Mouse (Mus musculus): ENCODE measurements around the gene Lypd9. TPM values are rescaled to one million over a fixed set of nuclear protein-coding genes. Genes with fewer than 3 reads are reported as not detected.

The Lypd9 gene
- polyA plus RNA-seq, 1 experiment from 2014 or later, result not detected

DNA sequence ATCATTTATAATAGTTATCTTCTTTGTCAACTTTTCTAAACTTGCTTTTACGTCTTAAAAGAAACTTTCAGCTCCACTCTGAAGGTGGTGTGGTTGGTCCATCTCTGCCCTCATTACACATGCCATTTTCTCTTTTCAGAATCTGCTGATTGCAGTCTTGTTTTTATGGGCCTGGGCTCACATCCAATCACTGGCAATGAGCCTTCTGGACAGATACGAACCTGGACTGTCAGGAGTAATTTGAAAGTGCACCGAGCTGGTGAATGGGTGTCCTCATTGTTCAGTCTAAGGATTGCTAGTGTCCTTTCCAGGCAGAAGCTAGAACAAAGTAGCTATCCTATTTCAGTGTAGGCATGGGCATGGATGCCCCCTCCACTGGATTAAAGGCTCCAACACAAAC lies 44.7 kb downstream of the Lypd9 start:
- no peaks in the 10 kb centered on the region for H3K27me3 ChIP-seq
- POLR2A ChIA-PET, result interaction anchor here (0.6 kb wide), 1 partner anchor 10 kb away, joined by 3 read pairs; no protein-coding TSS in a partner anchor
- CTCF ChIA-PET, result interaction anchor here (0.8 kb wide), 1 partner anchor 9 kb away, joined by 3 read pairs; no protein-coding TSS in a partner anchor
- no peak for ATAC-seq
- no peak for TF ChIP-seq CTCF (IDR thresholded peaks at IDR 0.05)
- in situ Hi-C loops (cut with MboI; ENCODE audit: low pct_unique_long_range_greater_than_20kb), result no loop called here
- DNase-seq (ENCODE audit: low read depth, low spot score), result no peak

DNA sequence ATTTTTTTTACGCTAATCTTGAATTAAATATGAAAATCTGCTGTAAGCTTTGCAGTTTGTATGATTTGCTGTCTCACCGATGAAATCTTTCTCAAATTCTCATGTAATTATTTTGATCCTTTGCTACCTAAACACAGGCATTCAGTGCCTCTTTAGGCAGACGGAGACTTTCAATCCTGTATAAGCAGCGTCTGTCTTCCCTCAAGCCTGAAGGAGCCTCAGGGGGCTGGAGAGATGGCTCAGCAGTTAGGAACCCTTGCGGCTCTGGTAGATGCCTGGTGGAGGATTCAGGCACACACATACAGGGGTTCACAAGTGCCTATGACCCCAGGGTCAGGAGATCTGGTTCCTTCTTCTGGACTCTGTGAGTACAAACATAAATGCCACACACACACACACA lies 52.1 kb downstream of the Lypd9 start:
- in situ Hi-C loops (cut with MboI; ENCODE audit: low pct_unique_long_range_greater_than_20kb), result loop anchor here (5.0 kb wide), 1 partner anchor 232 kb away; the partner anchor contains the start of gene Olfr323
- DNase-seq (ENCODE audit: low read depth, low spot score) (no peak), ATAC-seq (no peak)
- CTCF ChIA-PET, result interaction anchor here (0.8 to 4.0 kb wide), 5 partner anchors 24 to 98 kb away, joined by 3 to 17 read pairs (median 4); no protein-coding TSS in a partner anchor
- TF ChIP-seq CTCF (IDR thresholded peaks at IDR 0.05), result no peak
- POLR2A ChIA-PET, result no interaction called here
- no peaks in the 10 kb centered on the region for H3K27me3 ChIP-seq

DNA sequence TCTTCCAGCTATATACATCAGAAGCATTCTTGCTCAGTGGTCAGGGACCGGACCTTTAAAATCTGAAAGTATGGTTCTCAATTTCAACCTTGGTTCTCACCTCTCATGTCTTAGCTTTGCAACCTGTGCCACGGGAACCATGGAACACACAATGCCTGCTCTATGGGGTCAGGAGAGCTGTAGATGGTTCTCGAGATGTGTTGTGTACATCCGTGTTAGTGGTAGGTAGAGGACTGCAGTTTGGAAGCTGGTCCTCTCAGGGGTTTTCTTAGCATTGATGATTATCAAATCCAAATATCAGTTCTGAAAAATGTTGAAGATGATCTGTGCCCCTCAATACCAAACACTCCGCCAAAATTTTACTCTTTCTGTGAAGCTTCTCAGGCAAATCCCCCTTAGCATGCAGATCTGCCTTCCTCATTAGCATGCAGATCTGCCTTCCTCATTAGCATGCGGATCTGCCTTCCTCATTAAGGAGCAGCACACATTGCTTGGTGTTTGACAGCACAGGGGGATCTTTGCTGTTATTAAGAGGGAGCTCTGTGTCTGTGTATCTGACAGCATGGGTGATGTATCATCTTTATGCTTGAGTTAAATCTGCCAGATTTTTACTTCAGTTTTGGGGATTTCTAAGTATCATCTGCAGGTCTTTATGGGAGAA lies 52.6 kb downstream of the Lypd9 start:
- ATAC-seq (no peak), DNase-seq (ENCODE audit: low read depth, low spot score) (no peak)
- TF ChIP-seq CTCF (IDR thresholded peaks at IDR 0.05), result no peak
- in situ Hi-C loops (cut with MboI; ENCODE audit: low pct_unique_long_range_greater_than_20kb), result loop anchor here (5.0 kb wide), 3 partner anchors 102 to 232 kb away; partner anchors contain the start of genes Olfr323 and Olfr331
- H3K27me3 ChIP-seq, result no peaks in the 10 kb centered on the region
- ChIA-PET CTCF (interaction anchor here (0.8 to 4.0 kb wide), 3 partner anchors 24 to 99 kb away, joined by 3 to 17 read pairs (median 3); no protein-coding TSS in a partner anchor), POLR2A (no interaction called here)

Other genes starting within 250 kb of the Lypd9 start
- gene 4930438A08Rik, start 178.1 kb downstream of the Lypd9 start, polyA plus RNA-seq (2021), result not detected
- 25.0 TPM for gene Zfp692, start 145.9 kb downstream of the Lypd9 start, polyA plus RNA-seq (2021)
- 23.1 TPM for gene Zfp672, start 122.6 kb downstream of the Lypd9 start, polyA plus RNA-seq (2021)
- 55.4 TPM for gene Sh3bp5l, start 122.2 kb downstream of the Lypd9 start, polyA plus RNA-seq (2021)
- not detected for gene Lypd8, start 73.9 kb downstream of the Lypd9 start, polyA plus RNA-seq (2021)
- gene 1810065E05Rik, start 31.8 kb downstream of the Lypd9 start, polyA plus RNA-seq (2021), result 13.8 TPM
- gene Gm12253, start 20.4 kb downstream of the Lypd9 start, polyA plus RNA-seq (2021), result 0.04 TPM
- 0.05 TPM for gene Olfr30, start 9.3 kb upstream of the Lypd9 start, polyA plus RNA-seq (2021)
- gene Olfr332, start 39.6 kb upstream of the Lypd9 start, polyA plus RNA-seq (2021), result 0.03 TPM
- gene Olfr331, start 49.6 kb upstream of the Lypd9 start, polyA plus RNA-seq (2021), result not detected
- not detected for gene Olfr330, start 81.9 kb upstream of the Lypd9 start, polyA plus RNA-seq (2021)
- not detected for gene Olfr329-ps, start 93.5 kb upstream of the Lypd9 start, polyA plus RNA-seq (2021)
- not detected for gene Olfr328, start 102.7 kb upstream of the Lypd9 start, polyA plus RNA-seq (2021)
- gene Olfr224, start 117.6 kb upstream of the Lypd9 start, polyA plus RNA-seq (2021), result not detected
- not detected for gene Olfr325, start 124.8 kb upstream of the Lypd9 start, polyA plus RNA-seq (2021)
- 0.08 TPM for gene Olfr324, start 142.2 kb upstream of the Lypd9 start, polyA plus RNA-seq (2021)
- 0.42 TPM for gene 2210407C18Rik, start 163.2 kb upstream of the Lypd9 start, polyA plus RNA-seq (2021)
- not detected for gene Olfr323, start 177.6 kb upstream of the Lypd9 start, polyA plus RNA-seq (2021)
- 0.04 TPM for gene Trim58, start 187.5 kb upstream of the Lypd9 start, polyA plus RNA-seq (2021)
- not detected for gene Olfr322, start 205.9 kb upstream of the Lypd9 start, polyA plus RNA-seq (2021)
- gene Olfr320, start 228.2 kb upstream of the Lypd9 start, polyA plus RNA-seq (2021), result not detected
- not detected for gene Olfr319, start 246.2 kb upstream of the Lypd9 start, polyA plus RNA-seq (2021)